Mouse (Mus musculus): Measurements from ENCODE around the gene Gm20517. TPM values are rescaled to one million over a fixed set of nuclear protein-coding genes. Genes with fewer than 3 reads are reported as not detected.

The Gm20517 gene
- total and polyA plus RNA-seq, 2 experiments = 0.31 to 1.9 TPM

DNA sequence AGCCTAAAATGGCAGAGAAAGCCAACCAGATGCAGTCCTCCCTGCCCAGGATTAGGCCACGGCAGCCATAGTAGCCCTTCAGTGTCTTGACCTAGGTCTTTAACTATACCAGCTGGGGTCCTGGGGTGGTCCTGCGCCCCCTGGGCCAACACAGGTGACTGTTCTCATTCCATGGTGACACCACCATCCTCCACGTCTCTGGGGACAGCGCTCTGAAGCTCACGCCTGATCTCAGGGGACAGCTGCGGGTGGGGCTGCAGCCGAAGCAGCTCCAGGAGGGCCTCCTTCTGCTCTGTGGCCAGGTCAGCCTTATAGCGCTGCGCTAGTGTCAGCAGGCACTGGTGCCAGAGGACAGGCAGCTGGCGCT is 10.0 kb upstream of the Gm20517 start:
- H3K36me3 ChIP-seq (ENCODE audit: control insufficient read depth, insufficient read depth, low read length) = peaks cover 12% of the 10 kb centered on the region; the same call in 1 of the 2 replicates
- H3K79me2 ChIP-seq (ENCODE audit: control insufficient read depth, insufficient read depth, low read length) = no peaks in the 10 kb centered on the region
- 96% methylated on average over 10 of the region's 10 CpGs for WGBS
- no peak overlapping the region for H3K4me3 ChIP-seq (ENCODE audit: insufficient read depth, low read depth, low read length)
- TF ChIP-seq POLR2A (IDR thresholded peaks at IDR 0.05; ENCODE audit: extremely low read depth, insufficient read depth, low read length) (no peak), CTCF (IDR thresholded peaks at IDR 0.05; ENCODE audit: low read depth, low read length) (no peak)
- no peak for DNase-seq (ENCODE audit: extremely low read depth, low read depth, low spot score)
- no peak overlapping the region for H3K27ac ChIP-seq (replicated peaks; ENCODE audit: insufficient read depth, low read depth, low read length)
- no peaks in the 10 kb centered on the region for H3K27me3 ChIP-seq (ENCODE audit: control insufficient read depth, insufficient read depth, low read length)
- H3K4me1 ChIP-seq (ENCODE audit: control insufficient read depth, insufficient read depth, low read length) = peaks cover 3% of the 10 kb centered on the region
- no peak overlapping the region for H3K9ac ChIP-seq (ENCODE audit: low read depth, low read length)

DNA sequence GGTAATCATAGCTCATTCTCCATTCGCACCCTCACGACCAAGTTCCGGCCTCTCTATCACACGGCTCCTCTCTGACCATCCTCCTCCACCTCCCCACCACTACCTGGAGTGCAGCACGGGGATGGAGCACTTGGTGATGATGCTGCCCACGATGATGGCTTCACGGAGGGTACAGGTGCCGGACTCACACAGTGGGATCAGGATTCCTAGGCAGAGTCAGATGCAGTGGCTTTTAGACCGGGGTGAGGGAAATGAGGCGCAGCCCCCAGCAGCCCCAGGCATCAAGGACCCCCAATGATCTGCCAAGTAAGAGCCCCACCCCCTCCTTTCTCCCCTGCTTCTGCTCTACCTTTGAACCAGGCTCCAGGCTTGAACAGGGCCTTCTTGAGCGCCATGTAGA is 9.1 kb upstream of the Gm20517 start:
- peaks cover 3% of the 10 kb centered on the region for H3K4me1 ChIP-seq (ENCODE audit: control insufficient read depth, insufficient read depth, low read length)
- 95% methylated on average over 11 of the region's 11 CpGs for WGBS
- DNase-seq (ENCODE audit: extremely low read depth, low read depth, low spot score) = no peak
- H3K4me3 ChIP-seq (ENCODE audit: insufficient read depth, low read depth, low read length) = no peak overlapping the region
- no peaks in the 10 kb centered on the region for H3K27me3 ChIP-seq (ENCODE audit: control insufficient read depth, insufficient read depth, low read length)
- no peak overlapping the region for H3K9ac ChIP-seq (ENCODE audit: low read depth, low read length)
- TF ChIP-seq CTCF (IDR thresholded peaks at IDR 0.05; ENCODE audit: low read depth, low read length) (no peak), POLR2A (IDR thresholded peaks at IDR 0.05; ENCODE audit: extremely low read depth, insufficient read depth, low read length) (no peak)
- H3K27ac ChIP-seq (replicated peaks; ENCODE audit: insufficient read depth, low read depth, low read length) = no peak overlapping the region
- H3K79me2 ChIP-seq (ENCODE audit: control insufficient read depth, insufficient read depth, low read length) = no peaks in the 10 kb centered on the region
- peaks cover 12% of the 10 kb centered on the region; the same call in 1 of the 2 replicates for H3K36me3 ChIP-seq (ENCODE audit: control insufficient read depth, insufficient read depth, low read length)

DNA sequence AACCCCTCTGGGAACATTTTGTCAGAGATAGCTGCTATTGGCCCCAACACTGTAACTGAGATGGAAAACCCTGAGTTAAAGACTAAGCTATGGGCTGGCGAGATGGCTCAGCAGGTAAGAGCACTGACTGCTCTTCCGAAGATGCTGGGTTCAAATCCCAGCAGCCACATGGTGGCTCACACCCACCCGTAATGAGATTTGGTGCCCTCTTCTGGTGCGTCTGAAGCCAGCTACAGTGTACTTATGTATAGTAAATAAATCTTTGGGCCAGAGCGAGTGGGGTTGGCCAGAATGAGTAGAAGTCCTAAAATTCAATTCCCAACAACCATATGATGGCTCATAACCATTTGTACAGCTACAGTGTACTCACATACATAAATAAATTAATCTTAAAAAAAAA is 5.2 kb upstream of the Gm20517 start:
- Histone ChIP-seq H3K9ac (ENCODE audit: low read depth, low read length) (no peak overlapping the region), H3K27ac (replicated peaks; ENCODE audit: insufficient read depth, low read depth, low read length) (no peak overlapping the region), H3K79me2 (ENCODE audit: control insufficient read depth, insufficient read depth, low read length) (peaks cover 3% of the 10 kb centered on the region; the same call in 1 of the 2 replicates), H3K4me3 (ENCODE audit: insufficient read depth, low read depth, low read length) (no peak overlapping the region), H3K36me3 (ENCODE audit: control insufficient read depth, insufficient read depth, low read length) (peaks cover 14% of the 10 kb centered on the region; the same call in 1 of the 2 replicates), H3K27me3 (ENCODE audit: control insufficient read depth, insufficient read depth, low read length) (no peaks in the 10 kb centered on the region), H3K4me1 (ENCODE audit: control insufficient read depth, insufficient read depth, low read length) (peaks cover 3% of the 10 kb centered on the region; the same call in 1 of the 2 replicates)
- DNase-seq (ENCODE audit: extremely low read depth, low read depth, low spot score) = no peak
- TF ChIP-seq CTCF (IDR thresholded peaks at IDR 0.05; ENCODE audit: low read depth, low read length) (peak; percentile 29), POLR2A (IDR thresholded peaks at IDR 0.05; ENCODE audit: extremely low read depth, insufficient read depth, low read length) (no peak)
- WGBS = 71% methylated on average over 5 of the region's 5 CpGs

DNA sequence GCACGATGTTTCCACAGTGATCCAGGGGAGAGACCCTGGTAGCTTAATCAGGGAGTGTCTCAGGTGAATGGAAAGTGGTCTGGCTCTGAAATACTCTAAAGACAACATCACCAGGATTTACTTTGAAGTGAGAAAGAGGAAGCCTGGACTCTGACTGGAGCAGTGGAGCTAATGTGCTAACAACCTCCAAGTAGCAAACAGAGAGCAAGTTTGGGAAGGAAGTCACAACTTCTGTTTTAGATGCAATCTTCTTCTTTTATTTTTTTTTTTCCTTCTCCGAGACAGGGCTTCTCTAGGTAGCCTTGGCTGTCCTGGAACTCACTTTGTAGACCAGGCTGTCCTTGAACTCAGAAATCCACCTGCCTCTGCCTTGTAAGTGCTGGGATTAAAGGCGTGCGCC is 2.2 kb upstream of the Gm20517 start:
- TF ChIP-seq CTCF (IDR thresholded peaks at IDR 0.05; ENCODE audit: low read depth, low read length) (no peak), POLR2A (IDR thresholded peaks at IDR 0.05; ENCODE audit: extremely low read depth, insufficient read depth, low read length) (no peak)
- 80% methylated on average over 4 of the region's 4 CpGs for WGBS
- no peak for DNase-seq (ENCODE audit: extremely low read depth, low read depth, low spot score)
- H3K4me1 ChIP-seq (ENCODE audit: control insufficient read depth, insufficient read depth, low read length) = peaks cover 11% of the 10 kb centered on the region
- peaks cover 6% of the 10 kb centered on the region; the same call in 1 of the 2 replicates for H3K36me3 ChIP-seq (ENCODE audit: control insufficient read depth, insufficient read depth, low read length)
- H3K79me2 ChIP-seq (ENCODE audit: control insufficient read depth, insufficient read depth, low read length) = peaks cover 26% of the 10 kb centered on the region
- no peak overlapping the region for H3K27ac ChIP-seq (replicated peaks; ENCODE audit: insufficient read depth, low read depth, low read length)
- no peaks in the 10 kb centered on the region for H3K27me3 ChIP-seq (ENCODE audit: control insufficient read depth, insufficient read depth, low read length)
- H3K4me3 ChIP-seq (ENCODE audit: insufficient read depth, low read depth, low read length) = no peak overlapping the region
- H3K9ac ChIP-seq (ENCODE audit: low read depth, low read length) = no peak overlapping the region

DNA sequence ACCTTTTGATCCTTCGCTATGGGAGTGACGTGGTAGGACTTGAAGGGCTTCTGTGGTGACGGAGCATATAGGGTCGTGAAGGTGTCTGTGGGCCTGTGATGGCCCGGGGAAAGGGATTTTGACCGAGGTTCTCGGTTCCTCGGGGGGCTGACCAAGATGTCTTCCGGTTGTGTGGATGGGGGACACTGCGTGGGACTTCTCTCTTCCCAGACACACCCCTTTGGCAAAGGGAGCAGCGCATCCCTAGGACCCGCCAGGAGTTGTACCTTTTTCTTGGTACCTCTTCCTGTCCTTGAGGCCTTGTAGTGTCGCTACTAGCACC is 233 bp downstream of the Gm20517 start:
- TF ChIP-seq POLR2A (IDR thresholded peaks at IDR 0.05; ENCODE audit: extremely low read depth, insufficient read depth, low read length) = no peak
- TF ChIP-seq CTCF (IDR thresholded peaks at IDR 0.05; ENCODE audit: low read depth, low read length) = no peak
- under 1% methylated on average over 13 of the region's 13 CpGs for WGBS
- Histone ChIP-seq H3K4me3 (ENCODE audit: insufficient read depth, low read depth, low read length) (peak overlapping the region; percentile 66), H3K79me2 (ENCODE audit: control insufficient read depth, insufficient read depth, low read length) (peaks cover 43% of the 10 kb centered on the region), H3K9ac (ENCODE audit: low read depth, low read length) (peak overlapping the region; percentile 85), H3K36me3 (ENCODE audit: control insufficient read depth, insufficient read depth, low read length) (peaks cover 7% of the 10 kb centered on the region), H3K27me3 (ENCODE audit: control insufficient read depth, insufficient read depth, low read length) (no peaks in the 10 kb centered on the region), H3K27ac (replicated peaks; ENCODE audit: insufficient read depth, low read depth, low read length) (peak overlapping the region; percentile 60), H3K4me1 (ENCODE audit: control insufficient read depth, insufficient read depth, low read length) (peaks cover 11% of the 10 kb centered on the region)
- peak; percentile 14 for DNase-seq (ENCODE audit: extremely low read depth, low read depth, low spot score)

DNA sequence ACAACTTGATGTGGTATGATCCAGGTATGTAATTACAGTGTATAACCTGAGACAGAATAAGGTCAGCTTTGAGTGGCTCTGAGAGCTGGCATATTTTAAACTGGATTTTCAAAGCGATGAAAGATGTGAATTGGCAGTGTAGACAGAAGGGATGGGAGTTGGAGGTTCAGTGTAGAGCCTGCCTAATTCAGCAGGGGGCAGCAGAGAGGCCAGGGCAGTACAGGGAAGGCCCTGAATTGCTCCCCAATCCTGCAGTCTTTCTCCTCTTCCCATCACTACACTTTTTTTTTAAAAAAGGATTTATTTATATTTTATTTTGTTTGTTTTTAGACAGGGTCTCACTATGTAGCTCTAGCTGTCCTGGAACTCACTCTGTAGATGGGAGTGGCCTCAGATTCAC is 2.6 kb downstream of the Gm20517 start:
- DNase-seq (ENCODE audit: extremely low read depth, low read depth, low spot score) = peak; percentile 39
- peaks cover 15% of the 10 kb centered on the region for H3K36me3 ChIP-seq (ENCODE audit: control insufficient read depth, insufficient read depth, low read length)
- peak; percentile 88 for TF ChIP-seq CTCF (IDR thresholded peaks at IDR 0.05; ENCODE audit: low read depth, low read length)
- TF ChIP-seq POLR2A (IDR thresholded peaks at IDR 0.05; ENCODE audit: extremely low read depth, insufficient read depth, low read length) = no peak
- H3K9ac ChIP-seq (ENCODE audit: low read depth, low read length) = no peak overlapping the region
- peaks cover 11% of the 10 kb centered on the region for H3K4me1 ChIP-seq (ENCODE audit: control insufficient read depth, insufficient read depth, low read length)
- 14% methylated on average over 1 of the region's 1 CpGs for WGBS
- no peak overlapping the region for H3K4me3 ChIP-seq (ENCODE audit: insufficient read depth, low read depth, low read length)
- no peaks in the 10 kb centered on the region for H3K27me3 ChIP-seq (ENCODE audit: control insufficient read depth, insufficient read depth, low read length)
- no peak overlapping the region for H3K27ac ChIP-seq (replicated peaks; ENCODE audit: insufficient read depth, low read depth, low read length)
- peaks cover 48% of the 10 kb centered on the region for H3K79me2 ChIP-seq (ENCODE audit: control insufficient read depth, insufficient read depth, low read length)

Data from liver, adult 2 months (tissue).